Mouse (Mus musculus) liver, embryonic 15.5 days (tissue): ENCODE measurements around the gene Gldn. TPM values are rescaled to one million over a fixed set of nuclear protein-coding genes. Genes with fewer than 3 reads are reported as not detected.
A peak's percentile ranks its signal among the peaks of the same experiment; 100 is the strongest.

Experiments
- ATAC-seq: fragments of 200-750 bp; cut with Nextera tagmentation; 2 replicates; pipeline ENCODE4 v1.8.0; 2017; ENCODE audit warnings: moderate number of reproducible peaks, mild to moderate bottlenecking, moderate library complexity; ENCODE audit not compliant: insufficient read depth
- H3K27ac ChIP-seq: fragments of 300-500 bp; sonication (generic); replicated peaks from 2 replicates; pipeline ENCODE4 v1.5.1; 2015; ENCODE audit warnings: mild to moderate bottlenecking, inconsistent platforms
- H3K27me3 ChIP-seq: fragments of 300-500 bp; sonication (generic); 2 replicates; pipeline ENCODE4 v1.6.1; 2015; ENCODE audit warnings: mild to moderate bottlenecking, inconsistent platforms
- H3K36me3 ChIP-seq: fragments of 300-500 bp; sonication (generic); replicated peaks from 2 replicates; pipeline ENCODE4 v1.6.1; 2015; ENCODE audit warnings: moderate library complexity, mild to moderate bottlenecking, inconsistent platforms
- H3K4me1 ChIP-seq: fragments of 300-500 bp; sonication (generic); replicated peaks from 2 replicates; pipeline ENCODE4 v1.6.1; 2015; ENCODE audit warnings: inconsistent platforms
- H3K4me2 ChIP-seq: fragments of 300-500 bp; sonication (generic); 2 replicates; pipeline ENCODE4 v1.6.1; 2015; ENCODE audit warnings: moderate library complexity, mild to moderate bottlenecking, inconsistent platforms
- H3K4me3 ChIP-seq: fragments of 300-500 bp; sonication (generic); replicated peaks from 2 replicates; pipeline ENCODE4 v1.5.1; 2015; ENCODE audit warnings: mild to moderate bottlenecking, inconsistent platforms
- H3K9ac ChIP-seq: fragments of 300-500 bp; sonication (generic); 2 replicates; pipeline ENCODE4 v1.6.1; 2015; ENCODE audit warnings: moderate library complexity, mild to moderate bottlenecking, inconsistent platforms
- H3K9me3 ChIP-seq: fragments of 300-500 bp; sonication (generic); replicated peaks from 2 replicates; pipeline ENCODE4 v1.6.1; 2016; ENCODE audit warnings: inconsistent platforms
- WGBS: fragments of 180-500 bp; shearing (Covaris S2); methylation state at CpG from one replicate; pipeline ENCODE4 v1.1.7; 2015; ENCODE audit warnings: mixed read lengths; ENCODE audit not compliant: insufficient replicate concordance; 5-methylcytosine and 5-hydroxymethylcytosine counted together
- polyA plus RNA-seq: library from polyadenylated mRNA; unstranded; fragments of >200 nt; fragmentation: Nextera tagmentation; extraction: Ambion mirVana; gene quantifications from 2 replicates; pipeline ENCODE4 v1.2.1, GENCODE M21; 2015

The Gldn gene
- not detected in 2 replicates for polyA plus RNA-seq

- Histone ChIP-seq H3K4me1 (no peaks in the 10 kb centered on the region), H3K9ac (no peak within 1 kb of the TSS), H3K27me3 (peaks cover 24% of the 10 kb centered on the region), H3K27ac (no peak within 1 kb of the TSS), H3K36me3 (no peaks in the 10 kb centered on the region), H3K4me2 (peak within 1 kb of the TSS; percentile 49), H3K9me3 (no peaks in the 10 kb centered on the region), H3K4me3 (no peak within 1 kb of the TSS; the same call in 1 of the 2 replicates)
- WGBS: 4% methylated on average over 61 of the region's 61 CpGs
- ATAC-seq: no peak
These were observed at the start of gene Gldn for GRCm38 (mm10) chr9:54286331-54286987. Gene Gldn (plus strand): TSS chr9:54286486.

GRCm38 (mm10) chr9:54244869-54245665 is 41.2 kb upstream of the Gldn start:
- no peaks in the 10 kb centered on the region for H3K4me1 ChIP-seq
- no peak for ATAC-seq
- 49% methylated on average over 3 of the region's 3 CpGs for WGBS

GRCm38 (mm10) chr9:54264754-54265153 is 21.5 kb upstream of the Gldn start:
- H3K4me1 ChIP-seq: no peaks in the 10 kb centered on the region
- H3K36me3 ChIP-seq: no peaks in the 10 kb centered on the region
- H3K4me3 ChIP-seq: no peak overlapping the region
- no peaks in the 10 kb centered on the region for H3K9me3 ChIP-seq
- no peaks in the 10 kb centered on the region for H3K27me3 ChIP-seq
- H3K4me2 ChIP-seq: no peak overlapping the region
- no peak for ATAC-seq
- 68% methylated on average over 4 of the region's 4 CpGs for WGBS
- no peak overlapping the region for H3K27ac ChIP-seq
- no peak overlapping the region for H3K9ac ChIP-seq

More at GRCm38 (mm10) chr9:54244869-54245665, 41.2 kb upstream of the Gldn start:
- H3K4me3 ChIP-seq: no peak overlapping the region
- H3K9me3 ChIP-seq: no peaks in the 10 kb centered on the region
- no peak overlapping the region for H3K9ac ChIP-seq
- H3K27ac ChIP-seq: no peak overlapping the region
- H3K4me2 ChIP-seq: no peak overlapping the region
- H3K27me3 ChIP-seq: no peaks in the 10 kb centered on the region
- H3K36me3 ChIP-seq: no peaks in the 10 kb centered on the region

GRCm38 (mm10) chr9:54268010-54268409 is 18.3 kb upstream of the Gldn start, which contains the start of gene Cyp19a1:
Gene Cyp19a1 (minus strand): TSS chr9:54268110.
- 58% methylated on average over 7 of the region's 7 CpGs for WGBS

GRCm38 (mm10) chr9:54269987-54270386 is 16.3 kb upstream of the Gldn start:
- no peak for ATAC-seq
- H3K36me3 ChIP-seq: no peaks in the 10 kb centered on the region
- no peak overlapping the region for H3K4me2 ChIP-seq
- H3K27ac ChIP-seq: no peak overlapping the region
- no peaks in the 10 kb centered on the region for H3K4me1 ChIP-seq
- H3K4me3 ChIP-seq: no peak overlapping the region
- 55% methylated on average over 6 of the region's 6 CpGs for WGBS
- H3K9ac ChIP-seq: no peak overlapping the region
- no peaks in the 10 kb centered on the region for H3K27me3 ChIP-seq
- no peaks in the 10 kb centered on the region for H3K9me3 ChIP-seq

More at GRCm38 (mm10) chr9:54268010-54268409, 18.3 kb upstream of the Gldn start, which contains the start of gene Cyp19a1:
- H3K4me1 ChIP-seq: no peaks in the 10 kb centered on the region
- H3K4me3 ChIP-seq: no peak within 1 kb of the TSS
- ATAC-seq: no peak
- H3K27me3 ChIP-seq: no peaks in the 10 kb centered on the region
- H3K4me2 ChIP-seq: no peak within 1 kb of the TSS
- H3K9ac ChIP-seq: no peak within 1 kb of the TSS
- H3K36me3 ChIP-seq: no peaks in the 10 kb centered on the region
- H3K9me3 ChIP-seq: no peaks in the 10 kb centered on the region
- no peak within 1 kb of the TSS for H3K27ac ChIP-seq

GRCm38 (mm10) chr9:54270889-54271288 is 15.4 kb upstream of the Gldn start:
- WGBS: 29% methylated on average over 5 of the region's 5 CpGs
- Histone ChIP-seq H3K4me3 (no peak overlapping the region), H3K36me3 (no peaks in the 10 kb centered on the region), H3K9me3 (no peaks in the 10 kb centered on the region), H3K27me3 (no peaks in the 10 kb centered on the region), H3K4me1 (no peaks in the 10 kb centered on the region), H3K9ac (no peak overlapping the region), H3K27ac (no peak overlapping the region), H3K4me2 (no peak overlapping the region)
- no peak for ATAC-seq

GRCm38 (mm10) chr9:54275283-54275682 is 11.0 kb upstream of the Gldn start:
- H3K4me2 ChIP-seq: no peak overlapping the region
- no peaks in the 10 kb centered on the region for H3K9me3 ChIP-seq
- H3K4me1 ChIP-seq: no peaks in the 10 kb centered on the region
- no peaks in the 10 kb centered on the region for H3K36me3 ChIP-seq
- no peak overlapping the region for H3K4me3 ChIP-seq
- H3K9ac ChIP-seq: no peak overlapping the region
- 66% methylated on average over 4 of the region's 4 CpGs for WGBS
- no peak overlapping the region for H3K27ac ChIP-seq
- H3K27me3 ChIP-seq: no peaks in the 10 kb centered on the region
- no peak for ATAC-seq

GRCm38 (mm10) chr9:54279046-54279589 is 7.2 kb upstream of the Gldn start:
- Histone ChIP-seq H3K4me3 (no peak overlapping the region), H3K4me1 (no peaks in the 10 kb centered on the region), H3K27ac (no peak overlapping the region), H3K36me3 (no peaks in the 10 kb centered on the region), H3K9me3 (no peaks in the 10 kb centered on the region), H3K4me2 (no peak overlapping the region), H3K9ac (no peak overlapping the region), H3K27me3 (no peaks in the 10 kb centered on the region)
- WGBS: 63% methylated on average over 12 of the region's 12 CpGs
- ATAC-seq: no peak

- Histone ChIP-seq H3K4me1 (no peaks in the 10 kb centered on the region), H3K4me2 (no peak overlapping the region), H3K27ac (no peak overlapping the region), H3K9me3 (no peaks in the 10 kb centered on the region), H3K4me3 (no peak overlapping the region), H3K36me3 (no peaks in the 10 kb centered on the region), H3K9ac (no peak overlapping the region), H3K27me3 (peaks cover 24% of the 10 kb centered on the region)
- WGBS: 53% methylated on average over 5 of the region's 5 CpGs
- ATAC-seq: no peak
These were observed 1.5 kb downstream of the Gldn start for GRCm38 (mm10) chr9:54287804-54288203.

GRCm38 (mm10) chr9:54299389-54299788 is 13.1 kb downstream of the Gldn start:
- ATAC-seq: no peak
- WGBS: 47% methylated on average over 3 of the region's 3 CpGs
- Histone ChIP-seq H3K36me3 (no peaks in the 10 kb centered on the region), H3K9ac (no peak overlapping the region), H3K27ac (no peak overlapping the region), H3K9me3 (no peaks in the 10 kb centered on the region), H3K4me2 (no peak overlapping the region), H3K27me3 (no peaks in the 10 kb centered on the region), H3K4me1 (no peaks in the 10 kb centered on the region), H3K4me3 (no peak overlapping the region)

GRCm38 (mm10) chr9:54299792-54300191 is 13.5 kb downstream of the Gldn start:
- H3K4me2 ChIP-seq: no peak overlapping the region
- no peak overlapping the region for H3K4me3 ChIP-seq
- H3K4me1 ChIP-seq: no peaks in the 10 kb centered on the region
- no peaks in the 10 kb centered on the region for H3K36me3 ChIP-seq
- H3K9ac ChIP-seq: no peak overlapping the region
- no peaks in the 10 kb centered on the region for H3K27me3 ChIP-seq
- no peaks in the 10 kb centered on the region for H3K9me3 ChIP-seq
- H3K27ac ChIP-seq: no peak overlapping the region
- no peak for ATAC-seq
